Mouse (Mus musculus): ENCODE measurements around the gene Mcmbp. TPM values are rescaled to one million over a fixed set of nuclear protein-coding genes. Genes with fewer than 3 reads are reported as not detected.
"Not testable (repeated sequence)": the region's sequence is repeated elsewhere in the genome, so short reads cannot be mapped to it uniquely, and the experiment has no call there.

The Mcmbp gene
- polyA plus RNA-seq, 1 experiment = 24.3 TPM

- TF ChIP-seq CTCF (IDR thresholded peaks at IDR 0.05; ENCODE audit: control insufficient read depth, insufficient read depth, insufficient read length) (no peak), MYOG (IDR thresholded peaks at IDR 0.05; ENCODE audit: control insufficient read depth, extremely low read depth, insufficient read length) (no peak), MAX (IDR thresholded peaks at IDR 0.05) (no peak), CEBPB (IDR thresholded peaks at IDR 0.05; ENCODE audit: low read depth) (no peak), USF1 (IDR thresholded peaks at IDR 0.05; ENCODE audit: low read depth) (no peak), FOSL1 (IDR thresholded peaks at IDR 0.05; ENCODE audit: insufficient read depth, low read length, poor library complexity, severe bottlenecking) (no peak), MYOD1 (IDR thresholded peaks at IDR 0.05; ENCODE audit: control insufficient read depth, insufficient read length, low read depth) (no peak)
- Histone ChIP-seq H3K79me2 (ENCODE audit: control insufficient read depth, insufficient read depth) (peaks cover 1% of the 10 kb centered on the region), H3K79me3 (ENCODE audit: low read depth) (no peaks in the 10 kb centered on the region), H3ac (ENCODE audit: control insufficient read depth, insufficient read length, low read depth) (no peak overlapping the region), H3K36me3 (ENCODE audit: control insufficient read depth, insufficient read depth) (peaks cover 83% of the 10 kb centered on the region), H3K4me3 (ENCODE audit: insufficient read depth, poor library complexity, severe bottlenecking) (no peak overlapping the region), H3K27me3 (ENCODE audit: control insufficient read depth, insufficient read depth, insufficient read length) (no peaks in the 10 kb centered on the region)
Measured at GRCm38 (mm10) chr7:128717991-128718390, 22.3 kb downstream of the Mcmbp start.

GRCm38 (mm10) chr7:128705735-128706134 is 34.6 kb downstream of the Mcmbp start:
- TF ChIP-seq FOSL1 (IDR thresholded peaks at IDR 0.05; ENCODE audit: insufficient read depth, low read length, poor library complexity, severe bottlenecking) = no peak
- TF ChIP-seq CTCF (IDR thresholded peaks at IDR 0.05; ENCODE audit: control insufficient read depth, insufficient read depth, insufficient read length) = peak; percentile 93
- TF ChIP-seq CEBPB (IDR thresholded peaks at IDR 0.05; ENCODE audit: low read depth) = no peak
- no peak for TF ChIP-seq USF1 (IDR thresholded peaks at IDR 0.05; ENCODE audit: low read depth)
- no peak for TF ChIP-seq MYOD1 (IDR thresholded peaks at IDR 0.05; ENCODE audit: control insufficient read depth, insufficient read length, low read depth)
- TF ChIP-seq MYOG (IDR thresholded peaks at IDR 0.05; ENCODE audit: control insufficient read depth, extremely low read depth, insufficient read length) = no peak
- TF ChIP-seq MAX (IDR thresholded peaks at IDR 0.05) = no peak
- Histone ChIP-seq H3K4me3 (ENCODE audit: insufficient read depth, poor library complexity, severe bottlenecking) (no peak overlapping the region), H3ac (ENCODE audit: control insufficient read depth, insufficient read length, low read depth) (no peak overlapping the region), H3K36me3 (ENCODE audit: control insufficient read depth, insufficient read depth) (peaks cover 85% of the 10 kb centered on the region), H3K79me2 (ENCODE audit: control insufficient read depth, insufficient read depth) (no peaks in the 10 kb centered on the region), H3K79me3 (ENCODE audit: low read depth) (no peaks in the 10 kb centered on the region), H3K27me3 (ENCODE audit: control insufficient read depth, insufficient read depth, insufficient read length) (no peaks in the 10 kb centered on the region)

DNA sequence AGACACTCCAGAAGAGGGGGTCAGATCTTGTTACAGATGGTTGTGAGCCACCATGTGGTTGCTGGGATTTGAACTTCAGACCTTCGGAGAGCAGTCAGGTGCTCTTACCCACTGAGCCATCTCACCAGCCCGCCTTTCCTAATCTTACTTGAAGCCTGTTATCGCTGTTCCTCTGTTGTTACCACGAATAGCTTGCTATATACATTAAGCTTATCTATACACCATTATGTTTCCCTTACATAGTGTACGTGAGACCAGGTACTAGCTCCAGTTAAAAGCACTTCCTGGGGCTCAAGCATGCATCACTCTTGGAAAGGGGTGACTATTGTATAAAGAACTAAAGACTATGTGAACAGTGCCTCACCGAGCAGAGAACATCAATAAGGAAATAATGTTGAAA is 40.3 kb downstream of the Mcmbp start:
- peaks cover 84% of the 10 kb centered on the region for H3K36me3 ChIP-seq (ENCODE audit: control insufficient read depth, insufficient read depth)
- H3K27me3 ChIP-seq (ENCODE audit: control insufficient read depth, insufficient read depth, insufficient read length); H3K4me3 ChIP-seq (ENCODE audit: insufficient read depth, poor library complexity, severe bottlenecking): not testable (repeated sequence)

DNA sequence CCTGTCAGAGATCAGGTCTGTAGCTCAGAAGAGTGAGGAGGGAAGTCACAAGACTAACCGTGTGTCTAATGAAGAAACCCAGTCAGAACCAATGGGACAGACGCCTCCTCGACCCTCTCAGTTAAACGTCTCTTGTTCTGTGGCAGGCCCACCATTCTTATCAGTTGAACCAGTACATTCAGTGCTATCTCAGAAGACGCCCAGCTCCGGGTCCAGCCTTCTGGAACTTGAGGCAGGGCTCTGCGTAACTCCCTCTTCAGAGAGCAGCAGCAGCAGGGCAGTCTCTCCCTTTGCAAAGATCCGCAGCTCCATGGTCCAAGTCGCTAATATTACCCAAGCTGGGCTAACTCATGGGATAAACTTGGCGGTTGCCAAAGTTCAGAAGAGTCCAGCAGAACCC is 45.4 kb downstream of the Mcmbp start:
- no peaks in the 10 kb centered on the region for H3K79me2 ChIP-seq (ENCODE audit: control insufficient read depth, insufficient read depth)
- no peak for TF ChIP-seq FOSL1 (IDR thresholded peaks at IDR 0.05; ENCODE audit: insufficient read depth, low read length, poor library complexity, severe bottlenecking)
- H3K4me3 ChIP-seq (ENCODE audit: insufficient read depth, poor library complexity, severe bottlenecking) = no peak overlapping the region
- H3ac ChIP-seq (ENCODE audit: control insufficient read depth, insufficient read length, low read depth) = no peak overlapping the region
- no peaks in the 10 kb centered on the region for H3K79me3 ChIP-seq (ENCODE audit: low read depth)
- H3K27me3 ChIP-seq (ENCODE audit: control insufficient read depth, insufficient read depth, insufficient read length) = no peaks in the 10 kb centered on the region
- H3K36me3 ChIP-seq (ENCODE audit: control insufficient read depth, insufficient read depth) = peaks cover 60% of the 10 kb centered on the region

More for the DNA sequence above, 40.3 kb downstream of the Mcmbp start:
- H3K79me3 ChIP-seq (ENCODE audit: low read depth); H3K79me2 ChIP-seq (ENCODE audit: control insufficient read depth, insufficient read depth); H3ac ChIP-seq (ENCODE audit: control insufficient read depth, insufficient read length, low read depth): not testable (repeated sequence)

DNA sequence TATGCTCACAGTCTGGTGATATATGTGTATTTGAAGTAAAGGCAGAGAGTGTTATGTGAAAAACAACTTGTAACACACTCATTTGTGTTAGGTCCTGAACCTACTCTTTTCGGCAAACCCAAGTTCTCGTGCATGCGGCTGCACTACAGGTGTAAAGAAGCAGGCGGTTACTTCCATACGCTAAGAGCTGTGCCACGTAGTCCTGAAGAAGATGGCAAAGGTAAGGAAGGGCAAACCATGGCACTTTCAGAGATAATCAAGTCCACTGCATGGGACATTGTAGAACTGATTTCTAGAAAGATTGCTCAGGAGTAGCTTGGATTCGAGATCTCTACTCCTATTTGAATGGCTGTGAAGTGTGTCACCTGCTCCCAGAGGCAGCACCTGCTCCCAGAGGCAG is 48.1 kb downstream of the Mcmbp start:
- no peak overlapping the region for H3K4me3 ChIP-seq (ENCODE audit: insufficient read depth, poor library complexity, severe bottlenecking)
- no peaks in the 10 kb centered on the region for H3K79me2 ChIP-seq (ENCODE audit: control insufficient read depth, insufficient read depth)
- TF ChIP-seq CTCF (IDR thresholded peaks at IDR 0.05; ENCODE audit: control insufficient read depth, insufficient read depth, insufficient read length) = no peak
- no peak for TF ChIP-seq FOSL1 (IDR thresholded peaks at IDR 0.05; ENCODE audit: insufficient read depth, low read length, poor library complexity, severe bottlenecking)
- TF ChIP-seq USF1 (IDR thresholded peaks at IDR 0.05; ENCODE audit: low read depth) = no peak
- TF ChIP-seq MAX (IDR thresholded peaks at IDR 0.05) = no peak
- no peak for TF ChIP-seq MYOD1 (IDR thresholded peaks at IDR 0.05; ENCODE audit: control insufficient read depth, insufficient read length, low read depth)
- no peak for TF ChIP-seq CEBPB (IDR thresholded peaks at IDR 0.05; ENCODE audit: low read depth)
- TF ChIP-seq MYOG (IDR thresholded peaks at IDR 0.05; ENCODE audit: control insufficient read depth, extremely low read depth, insufficient read length) = no peak
- peaks cover 39% of the 10 kb centered on the region for H3K36me3 ChIP-seq (ENCODE audit: control insufficient read depth, insufficient read depth)
- H3K79me3 ChIP-seq (ENCODE audit: low read depth) = no peaks in the 10 kb centered on the region
- H3ac ChIP-seq (ENCODE audit: control insufficient read depth, insufficient read length, low read depth) = no peak overlapping the region
- no peaks in the 10 kb centered on the region for H3K27me3 ChIP-seq (ENCODE audit: control insufficient read depth, insufficient read depth, insufficient read length)

DNA sequence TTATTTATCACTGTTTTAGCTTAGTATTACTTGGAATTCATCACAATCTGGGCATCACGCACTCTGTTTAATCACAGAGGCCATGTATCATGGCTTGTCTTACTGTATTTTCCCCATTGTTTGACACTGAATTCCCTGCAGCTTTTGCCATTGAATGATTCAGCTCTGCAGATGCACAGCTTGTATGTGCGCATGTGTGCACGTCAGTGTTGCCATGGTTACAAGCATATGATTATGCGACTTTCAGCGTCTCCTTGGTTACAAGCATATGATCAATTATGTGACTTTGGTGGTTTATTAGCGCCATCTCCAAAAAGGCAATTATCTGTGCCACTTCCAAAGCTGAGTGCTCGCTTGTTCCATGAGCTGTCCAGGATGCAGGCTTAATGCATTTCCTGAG is 49.5 kb downstream of the Mcmbp start:
- TF ChIP-seq CTCF (IDR thresholded peaks at IDR 0.05; ENCODE audit: control insufficient read depth, insufficient read depth, insufficient read length) (no peak), CEBPB (IDR thresholded peaks at IDR 0.05; ENCODE audit: low read depth) (no peak), MYOD1 (IDR thresholded peaks at IDR 0.05; ENCODE audit: control insufficient read depth, insufficient read length, low read depth) (no peak), MAX (IDR thresholded peaks at IDR 0.05) (no peak), FOSL1 (IDR thresholded peaks at IDR 0.05; ENCODE audit: insufficient read depth, low read length, poor library complexity, severe bottlenecking) (no peak), USF1 (IDR thresholded peaks at IDR 0.05; ENCODE audit: low read depth) (no peak)
- no peaks in the 10 kb centered on the region for H3K27me3 ChIP-seq (ENCODE audit: control insufficient read depth, insufficient read depth, insufficient read length)
- H3K36me3 ChIP-seq (ENCODE audit: control insufficient read depth, insufficient read depth) = peaks cover 31% of the 10 kb centered on the region
- H3K79me2 ChIP-seq (ENCODE audit: control insufficient read depth, insufficient read depth) = no peaks in the 10 kb centered on the region
- no peaks in the 10 kb centered on the region for H3K79me3 ChIP-seq (ENCODE audit: low read depth)
- H3K4me3 ChIP-seq (ENCODE audit: insufficient read depth, poor library complexity, severe bottlenecking) = no peak overlapping the region
- no peak overlapping the region for H3ac ChIP-seq (ENCODE audit: control insufficient read depth, insufficient read length, low read depth)

Measured in C2C12 (cell line).